Mouse (Mus musculus) testis, adult 2 months (tissue): ENCODE results near the gene Gm45711.

Source experiments
- CTCF ChIP-seq: fragments of 200-500 bp; IDR thresholded peaks from 2 replicates; pipeline ENCODE4 v1.5.1; 2012; ENCODE audit warnings: low read depth, mild to moderate bottlenecking, inconsistent platforms, low read length, moderate library complexity; ENCODE audit not compliant: control insufficient read depth, insufficient read depth, insufficient replicate concordance
- POLR2A ChIP-seq: fragments of 200-500 bp; IDR thresholded peaks from 2 replicates; pipeline ENCODE4 v1.6.1; 2012; ENCODE audit warnings: low read depth, mild to moderate bottlenecking, inconsistent platforms, low read length, moderate library complexity; ENCODE audit not compliant: control insufficient read depth

GRCm38 (mm10) chr8:104333786-104334185, 23.9 kb upstream of the Gm45711 start:
- TF ChIP-seq POLR2A, result no peak
- no peak for TF ChIP-seq CTCF
